Mouse (Mus musculus): ENCODE measurements at regions not wholly inside any gene's neighbourhood (a gene's known extent, or its start where the extent isn't known, plus 50 kb on each side); places are given as distances from the start of the nearest gene placed in this dataset.
A peak's percentile ranks its signal among the peaks of the same experiment; 100 is the strongest.

DNA sequence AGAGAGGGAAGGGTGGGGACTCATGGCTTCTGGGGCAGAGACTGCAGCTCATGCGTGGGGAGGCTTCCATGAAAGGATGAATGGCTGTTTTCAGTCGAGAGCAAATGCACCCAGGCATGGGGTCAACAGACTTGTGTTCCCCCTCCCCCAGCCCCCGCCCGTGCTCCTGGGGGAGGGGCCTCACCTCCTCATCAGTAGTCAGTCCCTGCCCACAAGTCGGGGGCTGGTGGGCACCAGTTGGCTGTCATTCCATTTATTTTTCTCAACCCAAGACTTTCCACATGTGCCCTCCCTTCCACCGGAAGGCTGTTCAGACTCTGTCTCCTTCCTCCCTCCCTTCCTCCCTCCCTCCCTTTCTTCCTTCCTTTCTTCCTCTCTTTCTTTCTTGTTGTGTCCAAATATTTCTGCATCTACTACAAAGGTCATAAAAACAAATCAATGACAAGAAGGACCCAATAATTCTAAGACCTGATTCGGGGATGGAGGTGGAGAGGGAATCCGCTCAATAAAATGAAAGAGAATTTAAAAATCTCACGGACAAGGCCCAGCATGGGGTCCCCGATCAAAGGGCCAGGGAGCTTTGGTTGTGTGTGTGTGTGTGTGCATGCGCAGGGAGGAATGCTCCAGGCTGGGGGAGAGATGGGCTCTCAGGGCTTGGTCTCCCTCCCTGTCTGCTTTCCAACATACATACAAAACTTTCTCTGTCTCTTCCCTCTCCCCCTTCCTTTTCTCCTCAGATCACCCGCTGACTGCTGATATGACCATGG, 57.7 kb downstream of the Rpl14 start:
- Histone ChIP-seq H3K4me2 (ENCODE audit: low read depth) (no peak overlapping the region), H3K9ac (ENCODE audit: low read length) (no peak overlapping the region), H3K27ac (ENCODE audit: low read depth, low read length) (no peak overlapping the region), H3K36me3 (ENCODE audit: control insufficient read depth, insufficient read depth, low read length) (no peaks in the 10 kb centered on the region), H3K4me1 (ENCODE audit: control insufficient read depth, insufficient read depth, low read length) (no peaks in the 10 kb centered on the region), H3K9me3 (ENCODE audit: control insufficient read depth, low read length) (no peaks in the 10 kb centered on the region), H3K27me3 (ENCODE audit: control insufficient read depth, insufficient read depth, low read length) (no peaks in the 10 kb centered on the region), H3K4me3 (ENCODE audit: low read depth, low read length) (no peak overlapping the region)
- no peak for ATAC-seq (ENCODE audit: insufficient read depth, low FRiP score, low TSS enrichment)
- WGBS: 59% methylated on average over 12 of the region's 12 CpGs
- DNase-seq (ENCODE audit: low spot score): peak; percentile 18

DNA sequence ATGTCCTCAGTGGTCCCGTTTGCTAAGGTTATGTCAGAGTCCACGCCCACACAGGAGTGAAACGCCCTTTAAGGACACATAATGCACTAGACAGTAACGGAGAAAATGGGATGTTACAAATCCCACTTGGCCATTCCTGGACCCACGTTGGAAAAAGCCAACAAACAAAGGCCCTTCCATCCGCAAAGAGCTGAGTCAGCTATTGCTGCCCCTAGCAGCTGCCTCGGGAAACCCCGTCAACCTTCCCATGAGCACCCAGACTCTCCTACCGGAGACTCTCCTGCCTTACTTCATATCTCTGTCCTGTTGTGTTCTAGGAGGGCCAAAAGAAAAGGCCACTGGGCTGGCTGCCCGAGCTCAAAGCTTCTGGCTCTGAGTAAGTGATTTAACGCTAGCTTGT, 58.4 kb downstream of the Rpl14 start:
- Histone ChIP-seq H3K36me3 (ENCODE audit: control insufficient read depth, insufficient read depth, low read length) (no peaks in the 10 kb centered on the region), H3K27ac (ENCODE audit: low read depth, low read length) (no peak overlapping the region), H3K27me3 (ENCODE audit: control insufficient read depth, insufficient read depth, low read length) (no peaks in the 10 kb centered on the region), H3K4me2 (ENCODE audit: low read depth) (no peak overlapping the region), H3K4me1 (ENCODE audit: control insufficient read depth, insufficient read depth, low read length) (no peaks in the 10 kb centered on the region), H3K9me3 (ENCODE audit: control insufficient read depth, low read length) (no peaks in the 10 kb centered on the region), H3K9ac (ENCODE audit: low read length) (no peak overlapping the region), H3K4me3 (ENCODE audit: low read depth, low read length) (no peak overlapping the region)
- ATAC-seq (ENCODE audit: insufficient read depth, low FRiP score, low TSS enrichment) (no peak), DNase-seq (ENCODE audit: low spot score) (no peak)
- 83% methylated on average over 11 of the region's 11 CpGs for WGBS

DNA sequence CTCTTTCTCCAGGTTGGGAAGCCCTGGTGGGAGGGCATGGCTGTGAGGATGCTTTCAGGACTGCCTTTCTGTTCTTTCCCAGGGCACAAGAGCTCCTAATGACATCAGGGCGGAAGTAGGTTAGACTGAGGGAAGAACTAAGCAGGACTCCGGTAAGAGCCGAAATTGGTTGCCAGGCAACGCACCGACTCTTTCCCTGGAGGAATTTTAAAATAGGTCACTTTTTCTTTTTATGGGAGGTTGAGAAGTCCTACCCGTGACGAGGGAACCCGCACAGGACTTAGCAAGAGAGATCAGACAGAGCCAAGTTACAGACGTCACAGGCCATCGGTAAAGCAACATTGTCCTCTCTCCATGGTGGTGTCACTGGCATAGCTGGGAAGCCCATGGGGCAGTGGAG, 61.6 kb downstream of the Rpl14 start:
- DNase-seq (ENCODE audit: low spot score) (no peak), ATAC-seq (ENCODE audit: insufficient read depth, low FRiP score, low TSS enrichment) (no peak)
- no peak overlapping the region for H3K4me3 ChIP-seq (ENCODE audit: low read depth, low read length)
- no peak overlapping the region for H3K4me2 ChIP-seq (ENCODE audit: low read depth)
- no peaks in the 10 kb centered on the region for H3K27me3 ChIP-seq (ENCODE audit: control insufficient read depth, insufficient read depth, low read length)
- WGBS: 86% methylated on average over 10 of the region's 10 CpGs
- no peak overlapping the region for H3K9ac ChIP-seq (ENCODE audit: low read length)
- H3K27ac ChIP-seq (ENCODE audit: low read depth, low read length): no peak overlapping the region
- H3K36me3 ChIP-seq (ENCODE audit: control insufficient read depth, insufficient read depth, low read length): no peaks in the 10 kb centered on the region
- no peaks in the 10 kb centered on the region for H3K4me1 ChIP-seq (ENCODE audit: control insufficient read depth, insufficient read depth, low read length)
- H3K9me3 ChIP-seq (ENCODE audit: control insufficient read depth, low read length): no peaks in the 10 kb centered on the region

DNA sequence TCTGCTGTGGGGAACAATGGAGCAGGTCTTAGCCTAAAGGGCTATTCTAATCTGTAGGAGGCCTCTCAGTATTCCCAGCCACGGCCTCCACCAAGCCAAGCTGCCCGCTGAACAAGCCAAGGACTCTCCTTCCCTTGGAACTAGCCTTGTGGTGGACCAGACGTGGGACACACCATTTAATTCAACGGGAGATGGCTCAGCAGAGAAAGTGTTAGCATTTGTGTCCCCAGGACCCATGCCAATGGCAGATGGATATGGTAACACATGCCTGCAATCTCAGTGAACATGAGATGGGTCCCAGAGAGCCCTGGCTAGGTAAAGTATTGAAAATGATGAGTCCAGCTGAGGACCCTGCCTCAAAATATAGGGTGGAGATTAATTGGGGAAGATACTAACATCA, 71.4 kb downstream of the Rpl14 start:
- Histone ChIP-seq H3K4me2 (ENCODE audit: low read depth) (no peak overlapping the region), H3K36me3 (ENCODE audit: control insufficient read depth, insufficient read depth, low read length) (no peaks in the 10 kb centered on the region), H3K4me3 (ENCODE audit: low read depth, low read length) (no peak overlapping the region), H3K27me3 (ENCODE audit: control insufficient read depth, insufficient read depth, low read length) (no peaks in the 10 kb centered on the region), H3K9me3 (ENCODE audit: control insufficient read depth, low read length) (no peaks in the 10 kb centered on the region), H3K27ac (ENCODE audit: low read depth, low read length) (no peak overlapping the region), H3K4me1 (ENCODE audit: control insufficient read depth, insufficient read depth, low read length) (no peaks in the 10 kb centered on the region), H3K9ac (ENCODE audit: low read length) (no peak overlapping the region)
- ATAC-seq (ENCODE audit: insufficient read depth, low FRiP score, low TSS enrichment): no peak
- 75% methylated on average over 4 of the region's 4 CpGs for WGBS
- DNase-seq (ENCODE audit: low spot score): no peak

DNA sequence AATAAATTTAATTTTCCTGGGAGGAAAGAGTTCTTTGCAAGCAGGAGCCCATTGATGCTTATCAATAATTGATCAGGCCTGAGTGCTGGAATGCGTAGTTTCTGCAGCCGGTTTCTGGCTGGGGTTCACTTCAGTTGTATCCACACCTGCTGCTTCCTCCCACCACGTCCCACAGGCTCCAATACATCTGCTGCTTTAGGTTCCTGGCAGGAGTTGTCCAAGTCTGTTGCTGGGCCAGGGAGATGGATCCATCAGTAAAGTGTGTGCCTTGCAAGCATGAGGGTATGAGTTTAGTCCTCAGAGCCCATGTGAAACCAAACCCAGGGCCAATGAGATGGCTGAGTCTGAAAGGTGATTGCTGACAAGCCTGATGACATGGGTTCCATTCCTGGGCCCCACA, 72.1 kb downstream of the Rpl14 start:
- no peak for DNase-seq (ENCODE audit: low spot score)
- Histone ChIP-seq H3K4me3 (ENCODE audit: low read depth, low read length) (no peak overlapping the region), H3K27me3 (ENCODE audit: control insufficient read depth, insufficient read depth, low read length) (no peaks in the 10 kb centered on the region), H3K4me2 (ENCODE audit: low read depth) (no peak overlapping the region), H3K9me3 (ENCODE audit: control insufficient read depth, low read length) (no peaks in the 10 kb centered on the region), H3K4me1 (ENCODE audit: control insufficient read depth, insufficient read depth, low read length) (no peaks in the 10 kb centered on the region), H3K27ac (ENCODE audit: low read depth, low read length) (no peak overlapping the region), H3K36me3 (ENCODE audit: control insufficient read depth, insufficient read depth, low read length) (no peaks in the 10 kb centered on the region), H3K9ac (ENCODE audit: low read length) (no peak overlapping the region)
- 81% methylated on average over 3 of the region's 3 CpGs for WGBS
- ATAC-seq (ENCODE audit: insufficient read depth, low FRiP score, low TSS enrichment): no peak

DNA sequence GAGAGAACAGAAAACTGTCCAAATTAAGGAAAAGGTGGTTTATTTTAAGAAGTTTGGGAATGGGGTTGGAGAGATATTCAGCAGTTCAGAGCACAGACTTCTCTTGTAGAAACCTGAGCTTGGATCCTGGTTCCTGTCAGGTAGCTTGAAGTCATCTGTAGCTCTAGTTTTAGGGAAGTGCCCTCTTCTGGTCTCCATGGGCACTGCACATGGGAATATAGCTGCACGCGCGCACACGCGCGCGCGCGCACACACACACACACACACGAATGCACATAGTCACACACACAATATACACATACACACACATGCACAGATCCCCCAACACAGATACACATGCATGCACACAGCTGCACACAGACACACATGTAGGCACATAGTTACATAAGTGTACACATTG, 74.5 kb downstream of the Rpl14 start:
- H3K4me2 ChIP-seq (ENCODE audit: low read depth): no peak overlapping the region
- no peak overlapping the region for H3K9ac ChIP-seq (ENCODE audit: low read length)
- DNase-seq (ENCODE audit: low spot score): no peak
- H3K27me3 ChIP-seq (ENCODE audit: control insufficient read depth, insufficient read depth, low read length): no peaks in the 10 kb centered on the region
- no peak overlapping the region for H3K4me3 ChIP-seq (ENCODE audit: low read depth, low read length)
- no peak for ATAC-seq (ENCODE audit: insufficient read depth, low FRiP score, low TSS enrichment)
- H3K4me1 ChIP-seq (ENCODE audit: control insufficient read depth, insufficient read depth, low read length): no peaks in the 10 kb centered on the region
- H3K9me3 ChIP-seq (ENCODE audit: control insufficient read depth, low read length): no peaks in the 10 kb centered on the region
- WGBS: 98% methylated on average over 10 of the region's 10 CpGs
- H3K36me3 ChIP-seq (ENCODE audit: control insufficient read depth, insufficient read depth, low read length): no peaks in the 10 kb centered on the region
- H3K27ac ChIP-seq (ENCODE audit: low read depth, low read length): no peak overlapping the region

DNA sequence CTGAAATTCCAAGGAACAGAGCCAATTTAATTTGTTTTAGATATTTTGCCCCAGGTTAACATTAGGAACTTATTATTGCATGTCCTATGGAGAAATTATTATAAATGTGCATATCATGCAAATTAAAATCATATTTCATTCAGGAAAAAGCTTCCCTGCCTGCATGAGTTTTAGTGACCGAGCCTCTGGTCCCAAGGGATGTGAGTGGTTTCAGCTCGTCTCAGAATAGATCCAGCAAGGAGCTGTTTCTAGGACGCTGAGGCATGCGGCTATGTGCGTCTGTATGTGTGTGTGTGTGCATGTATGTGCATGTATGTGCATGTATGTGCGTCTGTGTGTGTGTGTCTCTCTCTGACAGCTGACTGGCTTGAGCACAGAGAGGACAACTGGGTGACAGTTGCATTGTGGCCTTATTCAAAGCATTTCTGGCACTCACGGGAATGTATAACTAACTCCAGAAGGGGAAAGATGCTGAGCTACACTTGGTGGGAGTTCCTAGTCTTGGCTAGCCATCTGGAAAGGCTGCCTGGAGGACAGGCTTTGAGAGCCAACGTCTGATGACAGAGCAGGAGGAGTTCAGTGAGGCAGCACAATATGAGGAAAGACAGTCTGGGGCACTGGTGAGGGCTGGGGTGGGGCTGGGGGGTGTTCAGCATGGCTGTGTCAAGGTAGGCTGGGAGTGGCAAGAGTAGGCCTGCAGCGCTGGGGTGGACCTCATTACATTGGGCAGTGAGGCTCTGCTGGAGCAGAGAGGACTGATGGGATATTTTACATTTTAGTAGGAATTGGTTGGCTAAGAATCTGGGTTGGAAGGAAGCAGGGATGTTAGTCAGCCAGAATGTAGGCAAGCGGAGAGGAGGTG, 75.8 kb downstream of the Rpl14 start:
- Histone ChIP-seq H3K4me2 (ENCODE audit: low read depth) (no peak overlapping the region), H3K9me3 (ENCODE audit: control insufficient read depth, low read length) (no peaks in the 10 kb centered on the region), H3K9ac (ENCODE audit: low read length) (no peak overlapping the region), H3K4me3 (ENCODE audit: low read depth, low read length) (no peak overlapping the region), H3K27ac (ENCODE audit: low read depth, low read length) (no peak overlapping the region), H3K4me1 (ENCODE audit: control insufficient read depth, insufficient read depth, low read length) (no peaks in the 10 kb centered on the region), H3K27me3 (ENCODE audit: control insufficient read depth, insufficient read depth, low read length) (no peaks in the 10 kb centered on the region), H3K36me3 (ENCODE audit: control insufficient read depth, insufficient read depth, low read length) (no peaks in the 10 kb centered on the region)
- DNase-seq (ENCODE audit: low spot score): no peak
- WGBS: 87% methylated on average over 10 of the region's 10 CpGs
- ATAC-seq (ENCODE audit: insufficient read depth, low FRiP score, low TSS enrichment): no peak

DNA sequence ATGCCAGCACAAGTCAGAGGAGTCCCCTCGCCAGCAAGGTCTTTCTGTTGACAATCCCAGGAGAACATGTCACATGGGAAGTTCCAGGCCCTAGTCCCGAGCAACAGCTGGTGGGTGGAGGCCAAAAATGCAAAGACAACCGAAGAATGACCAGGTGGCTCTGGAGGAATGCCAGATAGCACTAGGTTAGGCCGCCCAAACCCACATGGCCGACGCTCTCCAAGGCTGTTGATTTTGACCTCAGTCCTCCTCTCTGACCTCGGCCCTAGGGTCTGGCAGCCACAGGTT, 76.4 kb downstream of the Rpl14 start:
- Histone ChIP-seq H3K4me2 (ENCODE audit: low read depth) (no peak overlapping the region), H3K27ac (ENCODE audit: low read depth, low read length) (no peak overlapping the region), H3K9ac (ENCODE audit: low read length) (no peak overlapping the region), H3K27me3 (ENCODE audit: control insufficient read depth, insufficient read depth, low read length) (no peaks in the 10 kb centered on the region), H3K36me3 (ENCODE audit: control insufficient read depth, insufficient read depth, low read length) (no peaks in the 10 kb centered on the region), H3K9me3 (ENCODE audit: control insufficient read depth, low read length) (no peaks in the 10 kb centered on the region), H3K4me3 (ENCODE audit: low read depth, low read length) (no peak overlapping the region), H3K4me1 (ENCODE audit: control insufficient read depth, insufficient read depth, low read length) (no peaks in the 10 kb centered on the region)
- 89% methylated on average over 7 of the region's 7 CpGs for WGBS
- DNase-seq (ENCODE audit: low spot score): no peak
- ATAC-seq (ENCODE audit: insufficient read depth, low FRiP score, low TSS enrichment): no peak

DNA sequence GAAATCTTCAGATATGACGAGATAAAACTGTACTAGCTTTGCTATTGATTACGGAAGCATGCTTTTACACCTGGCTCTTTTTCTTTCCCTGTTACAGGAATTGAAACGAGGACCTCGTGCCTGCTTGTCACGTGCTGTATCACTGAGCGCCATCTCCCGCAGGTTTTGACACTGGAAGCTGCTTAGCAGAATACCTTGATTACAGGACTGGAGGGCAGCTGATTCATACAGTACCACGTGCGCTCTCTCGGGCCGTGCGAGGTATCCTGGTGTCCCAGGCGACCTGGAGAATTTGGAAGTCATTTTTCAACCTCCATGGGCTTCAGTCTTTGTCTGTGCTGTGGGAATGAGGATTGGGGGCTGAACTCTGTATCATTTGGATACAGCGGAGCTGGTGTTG, 81.5 kb downstream of the Rpl14 start:
- WGBS: 75% methylated on average over 14 of the region's 14 CpGs

More for the DNA sequence above, 81.5 kb downstream of the Rpl14 start:
- H3K27me3 ChIP-seq (ENCODE audit: control insufficient read depth, insufficient read depth, low read length): no peaks in the 10 kb centered on the region
- no peak overlapping the region for H3K4me3 ChIP-seq (ENCODE audit: low read depth, low read length)
- H3K4me1 ChIP-seq (ENCODE audit: control insufficient read depth, insufficient read depth, low read length): peaks cover 19% of the 10 kb centered on the region
- H3K36me3 ChIP-seq (ENCODE audit: control insufficient read depth, insufficient read depth, low read length): no peaks in the 10 kb centered on the region
- no peak overlapping the region for H3K4me2 ChIP-seq (ENCODE audit: low read depth)
- H3K27ac ChIP-seq (ENCODE audit: low read depth, low read length): no peak overlapping the region
- H3K9ac ChIP-seq (ENCODE audit: low read length): no peak overlapping the region
- ATAC-seq (ENCODE audit: insufficient read depth, low FRiP score, low TSS enrichment) (0 out of 2 replicates have a peak, but pooled peaks have one; percentile 20), DNase-seq (ENCODE audit: low spot score) (no peak)
- H3K9me3 ChIP-seq (ENCODE audit: control insufficient read depth, low read length): no peaks in the 10 kb centered on the region
